Mouse (Mus musculus): Measurements from ENCODE around the gene Miga1.

- no peak for TF ChIP-seq CTCF (IDR thresholded peaks at IDR 0.05; ENCODE audit: low read depth, low read length)
- no peak for TF ChIP-seq POLR2A (IDR thresholded peaks at IDR 0.05; ENCODE audit: extremely low read depth, insufficient read depth, low read length)
Measured at GRCm38 (mm10) chr3:152247708-152248107, 92.5 kb downstream of the Miga1 start.
